Mouse (Mus musculus): ENCODE data around the gene Mdp1. TPM values are rescaled to one million over a fixed set of nuclear protein-coding genes. Genes with fewer than 3 reads are reported as not detected.

The Mdp1 gene
- total and polyA plus RNA-seq, 2 experiments from 2014 or later, result 51.5 to 63.5 TPM

- 4% methylated on average over 20 of the region's 23 CpGs for WGBS
- peak overlapping the region; percentile 68 for H3K9ac ChIP-seq
- ATAC-seq (peak; percentile 45), DNase-seq (no peak)
- peak overlapping the region; percentile 69 for H3K4me3 ChIP-seq (ENCODE audit: low read depth, low read length)
- H3K27me3 ChIP-seq (ENCODE audit: insufficient read depth, low read length), result no peaks in the 10 kb centered on the region
- no peaks in the 10 kb centered on the region for H3K9me3 ChIP-seq (ENCODE audit: low read length)
- TF ChIP-seq CTCF (IDR thresholded peaks at IDR 0.05; ENCODE audit: low read depth), result peak; percentile 18; the same call in 1 of the 2 replicates
- H3K27ac ChIP-seq (ENCODE audit: low read depth, low read length), result peak overlapping the region; percentile 78
- peaks cover 64% of the 10 kb centered on the region for H3K36me3 ChIP-seq (ENCODE audit: insufficient read depth)
- H3K4me2 ChIP-seq (ENCODE audit: low read depth), result peak overlapping the region; percentile 82
- H3K4me1 ChIP-seq (ENCODE audit: insufficient read depth), result no peaks in the 10 kb centered on the region
Measured at GRCm38 (mm10) chr14:55634874-55635522, 25.3 kb downstream of the Mdp1 start.

- H3K4me1 ChIP-seq (ENCODE audit: insufficient read depth), result no peaks in the 10 kb centered on the region
- WGBS, result 56% methylated on average over 5 of the region's 5 CpGs
- no peak overlapping the region for H3K27ac ChIP-seq (ENCODE audit: low read depth, low read length)
- no peak overlapping the region for H3K4me2 ChIP-seq (ENCODE audit: low read depth)
- no peak overlapping the region for H3K9ac ChIP-seq
- ATAC-seq (no peak), DNase-seq (no peak)
- no peak overlapping the region for H3K4me3 ChIP-seq (ENCODE audit: low read depth, low read length)
- no peaks in the 10 kb centered on the region for H3K9me3 ChIP-seq (ENCODE audit: low read length)
- H3K27me3 ChIP-seq (ENCODE audit: insufficient read depth, low read length), result no peaks in the 10 kb centered on the region
- peak; percentile 66 for TF ChIP-seq CTCF (IDR thresholded peaks at IDR 0.05; ENCODE audit: low read depth)
- H3K36me3 ChIP-seq (ENCODE audit: insufficient read depth), result peaks cover 94% of the 10 kb centered on the region
Measured at GRCm38 (mm10) chr14:55629312-55629711, 31.0 kb downstream of the Mdp1 start.

- Histone ChIP-seq H3K4me1 (ENCODE audit: insufficient read depth) (no peaks in the 10 kb centered on the region), H3K36me3 (ENCODE audit: insufficient read depth) (peaks cover 90% of the 10 kb centered on the region), H3K4me2 (ENCODE audit: low read depth) (no peak overlapping the region), H3K9ac (no peak overlapping the region), H3K9me3 (ENCODE audit: low read length) (no peaks in the 10 kb centered on the region), H3K4me3 (ENCODE audit: low read depth, low read length) (no peak overlapping the region), H3K27ac (ENCODE audit: low read depth, low read length) (no peak overlapping the region), H3K27me3 (ENCODE audit: insufficient read depth, low read length) (no peaks in the 10 kb centered on the region)
- WGBS, result 93% methylated on average over 27 of the region's 27 CpGs
- ATAC-seq, result no peak
- TF ChIP-seq CTCF (IDR thresholded peaks at IDR 0.05; ENCODE audit: low read depth), result no peak
- DNase-seq, result no peak
Measured at GRCm38 (mm10) chr14:55628077-55628827, 32.1 kb downstream of the Mdp1 start.

- Histone ChIP-seq H3K36me3 (ENCODE audit: insufficient read depth) (no peaks in the 10 kb centered on the region), H3K9ac (no peak overlapping the region), H3K4me2 (ENCODE audit: low read depth) (peak overlapping the region; percentile 28), H3K4me1 (ENCODE audit: insufficient read depth) (no peaks in the 10 kb centered on the region), H3K27ac (ENCODE audit: low read depth, low read length) (no peak overlapping the region), H3K4me3 (ENCODE audit: low read depth, low read length) (peak overlapping the region; percentile 18), H3K9me3 (ENCODE audit: low read length) (no peaks in the 10 kb centered on the region), H3K27me3 (ENCODE audit: insufficient read depth, low read length) (no peaks in the 10 kb centered on the region)
- 51% methylated on average over 22 of the region's 22 CpGs for WGBS
- ATAC-seq (peak; percentile 41; the same call in 1 of the 2 replicates), DNase-seq (no peak)
- no peak for TF ChIP-seq CTCF (IDR thresholded peaks at IDR 0.05; ENCODE audit: low read depth)
Measured at GRCm38 (mm10) chr14:55618486-55619195, 41.7 kb downstream of the Mdp1 start.

- Histone ChIP-seq H3K9ac (no peak within 1 kb of the TSS), H3K27ac (ENCODE audit: low read depth, low read length) (no peak within 1 kb of the TSS), H3K9me3 (ENCODE audit: low read length) (no peaks in the 10 kb centered on the region), H3K4me1 (ENCODE audit: insufficient read depth) (no peaks in the 10 kb centered on the region), H3K36me3 (ENCODE audit: insufficient read depth) (no peaks in the 10 kb centered on the region), H3K4me3 (ENCODE audit: low read depth, low read length) (peak within 1 kb of the TSS; percentile 18), H3K27me3 (ENCODE audit: insufficient read depth, low read length) (no peaks in the 10 kb centered on the region), H3K4me2 (ENCODE audit: low read depth) (peak within 1 kb of the TSS; percentile 28)
- ATAC-seq (peak; percentile 84), DNase-seq (peak; percentile 51)
- 35% methylated on average over 21 of the region's 21 CpGs for WGBS
- no peak; the same call in 1 of the 2 replicates for TF ChIP-seq CTCF (IDR thresholded peaks at IDR 0.05; ENCODE audit: low read depth)
Measured at GRCm38 (mm10) chr14:55617822-55618221, 42.5 kb downstream of the Mdp1 start, which contains the start of gene Rec8. Rec8 (plus strand) TSS chr14:55618037.

- 79% methylated on average over 2 of the region's 2 CpGs for whole genome bisulfite sequencing
- Histone ChIP-seq H3K27ac (ENCODE audit: low read depth, low read length) (no peak overlapping the region), H3K4me2 (ENCODE audit: low read depth) (no peak overlapping the region), H3K9me3 (ENCODE audit: low read length) (no peaks in the 10 kb centered on the region), H3K4me3 (ENCODE audit: low read depth, low read length) (no peak overlapping the region), H3K27me3 (ENCODE audit: insufficient read depth, low read length) (no peaks in the 10 kb centered on the region), H3K4me1 (ENCODE audit: insufficient read depth) (no peaks in the 10 kb centered on the region), H3K36me3 (ENCODE audit: insufficient read depth) (no peaks in the 10 kb centered on the region), H3K9ac (no peak overlapping the region)
- ATAC-seq, result no peak
- no peak for DNase-seq
- TF ChIP-seq CTCF (IDR thresholded peaks at IDR 0.05; ENCODE audit: low read depth), result no peak
Measured at GRCm38 (mm10) chr14:55616844-55617243, 43.5 kb downstream of the Mdp1 start.

All from forebrain, postnatal 0 days (tissue).